Mouse (Mus musculus) left cerebral cortex, postnatal 4 days (tissue): Measurements from ENCODE around the gene Ankrd11. TPM values are rescaled to one million over a fixed set of nuclear protein-coding genes. Genes with fewer than 3 reads are reported as not detected.
A peak's percentile ranks its signal among the peaks of the same experiment; 100 is the strongest.

Source experiments
- DNase-seq: peaks from one replicate; pipeline ENCODE4 v3.0.0-alpha.2; 2022
- intact Hi-C: fragments of 180-260 bp; cut with DNase I; formaldehyde crosslinking; loops from one replicate; pipeline ENCODE4 v1.15.1; 2025
- total RNA-seq, 2 experiments: library from RNA; stranded (reverse); gene quantifications; 2 replicates each; pipeline ENCODE4 v1.2.3; 2021

The Ankrd11 gene
- total RNA-seq, 2 experiments from 2014 or later: 138 to 143 TPM

- intact Hi-C loops: no loop called here
- no peak for DNase-seq
These were observed 108.1 kb downstream of the Ankrd11 start for GRCm38 (mm10) chr8:122933973-122934372.

DNA sequence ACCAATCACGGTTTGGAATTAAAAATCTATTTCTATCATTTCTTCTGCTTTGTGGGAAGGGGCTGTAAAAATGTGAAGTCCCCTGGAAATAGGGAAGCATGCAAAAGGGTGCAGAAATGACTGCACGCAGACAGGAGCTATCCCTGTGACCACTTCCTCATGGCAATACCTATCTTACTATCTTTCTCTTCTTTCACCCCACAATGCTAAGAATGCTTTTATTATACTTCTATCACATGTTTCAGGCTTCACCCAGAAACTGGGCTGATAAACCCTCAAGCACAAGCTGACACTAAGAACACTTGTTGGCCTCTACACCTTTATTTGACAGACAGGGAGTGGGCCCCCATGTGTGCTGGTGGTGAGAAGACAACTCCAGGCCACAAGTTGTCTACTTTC lies 109.5 kb downstream of the Ankrd11 start:
- intact Hi-C loops: no loop called here
- DNase-seq: no peak

GRCm38 (mm10) chr8:122931834-122932560 lies 110.1 kb downstream of the Ankrd11 start:
- peak; percentile 46 for DNase-seq
- intact Hi-C loops: no loop called here

GRCm38 (mm10) chr8:122928631-122929224 lies 113.3 kb downstream of the Ankrd11 start:
- DNase-seq: no peak
- intact Hi-C loops: no loop called here

DNA sequence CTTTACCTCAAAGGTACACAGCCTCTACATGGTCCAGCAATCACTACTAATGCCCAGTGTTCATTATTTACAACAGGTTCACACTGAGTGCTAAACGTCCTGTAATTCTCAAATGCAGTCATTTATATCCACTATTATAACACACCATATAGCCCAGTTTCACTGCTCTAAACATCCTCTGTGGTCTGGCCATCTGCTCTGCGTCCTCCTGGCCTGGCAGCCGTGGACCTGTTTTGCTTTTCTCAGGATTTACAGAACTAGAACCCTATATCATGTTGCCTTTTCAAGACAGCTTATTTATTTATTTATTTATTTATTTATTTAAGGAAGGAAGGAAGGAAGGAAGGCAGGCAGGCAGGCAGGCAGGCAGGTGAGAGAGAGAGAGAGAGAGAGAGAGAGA lies 114.2 kb downstream of the Ankrd11 start:
- no peak for DNase-seq
- intact Hi-C loops: no loop called here

DNA sequence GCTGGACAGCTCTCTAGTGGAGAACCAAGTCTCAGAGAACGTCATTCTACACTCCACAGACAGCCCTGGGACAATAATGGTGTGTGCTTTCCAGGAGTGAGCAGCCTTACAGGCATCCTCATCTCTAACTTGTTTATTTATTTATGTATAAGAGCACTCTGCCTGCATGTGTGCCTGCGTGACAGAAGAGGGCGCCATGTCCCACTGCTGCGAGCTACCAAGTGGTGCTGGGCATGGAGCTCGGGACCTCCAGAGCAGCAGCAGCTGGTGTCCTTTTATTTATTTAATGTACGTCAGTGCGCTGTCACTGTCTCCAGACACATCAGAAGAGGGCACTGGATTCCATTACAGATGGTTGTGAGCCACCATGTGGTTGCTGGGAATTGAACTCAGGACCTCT lies 115.3 kb downstream of the Ankrd11 start:
- no peak for DNase-seq
- intact Hi-C loops: no loop called here

- intact Hi-C loops: no loop called here
These were observed 115.9 kb downstream of the Ankrd11 start for GRCm38 (mm10) chr8:122925939-122926722.

DNA sequence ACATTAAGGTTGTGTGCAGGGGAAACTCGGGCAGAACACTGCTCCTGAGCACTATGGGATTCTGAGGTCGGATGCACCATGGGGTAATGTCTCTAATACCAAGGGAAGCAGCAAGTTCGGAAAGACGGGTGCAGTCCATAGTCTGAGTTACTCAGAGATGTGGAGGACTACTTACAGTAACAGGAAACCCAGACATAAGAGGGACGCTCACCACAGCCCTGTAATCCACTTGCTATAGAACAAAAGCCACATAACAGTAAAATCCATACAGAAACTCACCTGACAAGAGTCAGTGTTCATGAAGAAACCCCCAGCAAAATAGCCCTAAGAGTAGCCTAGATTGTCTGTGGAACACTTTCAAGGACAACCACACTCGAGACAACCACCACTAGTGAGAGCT lies 118.0 kb downstream of the Ankrd11 start:
- intact Hi-C loops: no loop called here
- no peak for DNase-seq

More at GRCm38 (mm10) chr8:122925939-122926722, 115.9 kb downstream of the Ankrd11 start:
- no peak for DNase-seq

- intact Hi-C loops: no loop called here
- DNase-seq: no peak
These were observed 118.5 kb downstream of the Ankrd11 start for GRCm38 (mm10) chr8:122923431-122924090.

DNA sequence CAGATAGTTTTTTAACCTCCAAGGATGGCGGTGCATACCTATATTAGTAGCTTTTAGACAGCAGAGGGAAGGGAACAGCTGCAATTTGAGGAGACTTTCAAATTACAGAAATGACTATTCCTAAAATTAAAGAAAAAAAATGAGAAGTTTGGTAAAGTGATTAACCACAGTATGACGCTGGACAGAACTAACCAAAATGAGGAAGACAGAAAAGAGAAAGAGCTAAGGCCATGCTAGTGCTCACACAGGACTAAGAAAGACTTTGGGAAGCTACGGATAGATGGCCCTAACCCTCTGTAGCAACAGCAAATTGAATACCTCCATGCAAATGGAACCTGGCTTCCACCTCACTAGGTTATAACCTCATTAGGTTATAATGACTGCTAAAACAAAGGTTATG lies 119.1 kb downstream of the Ankrd11 start:
- no peak for DNase-seq
- intact Hi-C loops: no loop called here

GRCm38 (mm10) chr8:122920890-122921289 lies 121.2 kb downstream of the Ankrd11 start:
- intact Hi-C loops: no loop called here
- DNase-seq: no peak

DNA sequence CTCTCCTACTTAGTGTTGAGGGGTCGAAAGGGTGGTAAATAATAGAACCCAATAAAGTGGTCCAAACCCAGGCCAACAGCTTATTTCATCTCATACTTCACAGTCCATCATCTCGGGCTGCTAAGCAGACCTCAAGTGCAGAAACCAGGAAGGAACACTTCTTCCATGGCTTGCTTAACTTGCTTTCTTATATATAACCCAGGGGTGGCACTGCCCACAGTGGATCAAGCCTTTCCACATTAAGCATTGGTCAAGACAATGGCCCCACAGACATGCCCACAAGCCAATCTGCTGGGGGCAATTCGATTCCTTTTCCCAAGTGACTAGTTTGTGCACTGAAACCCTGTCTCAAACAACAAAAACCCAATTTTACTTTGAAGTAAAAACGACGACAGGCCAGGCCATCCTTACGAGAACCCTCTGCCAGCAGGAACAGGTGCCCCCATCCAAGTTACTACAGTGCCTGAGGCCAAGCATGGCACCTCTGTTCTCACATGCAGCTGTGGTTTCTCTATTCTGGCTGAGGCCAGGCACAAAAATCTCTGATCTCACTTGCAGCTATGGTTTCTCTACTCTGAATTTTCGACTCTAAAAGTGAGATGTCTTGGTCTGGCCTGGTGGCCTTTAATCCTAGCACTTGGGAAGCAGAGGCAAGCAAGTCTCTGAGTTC lies 123.5 kb downstream of the Ankrd11 start:
- intact Hi-C loops: no loop called here

GRCm38 (mm10) chr8:122917531-122918392 lies 124.3 kb downstream of the Ankrd11 start:
- DNase-seq: no peak
- intact Hi-C loops: no loop called here

More for the DNA sequence above, 123.5 kb downstream of the Ankrd11 start:
- DNase-seq: no peak

GRCm38 (mm10) chr8:122916766-122917165 lies 125.3 kb downstream of the Ankrd11 start:
- no peak for DNase-seq
- intact Hi-C loops: no loop called here

DNA sequence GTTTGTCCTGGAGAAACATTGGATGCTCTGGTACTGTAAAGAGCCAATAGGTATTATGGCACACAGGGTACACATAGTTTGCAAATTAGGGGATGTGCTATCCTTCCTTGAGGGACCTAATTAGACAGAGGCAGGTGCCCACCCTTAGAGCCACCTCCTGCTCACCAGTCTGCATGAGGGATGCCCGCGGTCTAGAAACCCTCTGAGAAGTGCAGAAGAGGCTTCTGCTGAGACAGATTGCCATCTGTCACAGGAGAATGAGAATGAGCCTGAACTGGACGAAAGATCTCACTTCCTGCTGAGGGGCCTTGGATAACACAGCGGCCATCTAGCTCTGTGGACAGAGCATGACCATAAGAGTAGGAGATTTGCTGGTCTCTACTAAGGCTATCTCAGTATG lies 129.2 kb downstream of the Ankrd11 start:
- intact Hi-C loops: no loop called here

DNA sequence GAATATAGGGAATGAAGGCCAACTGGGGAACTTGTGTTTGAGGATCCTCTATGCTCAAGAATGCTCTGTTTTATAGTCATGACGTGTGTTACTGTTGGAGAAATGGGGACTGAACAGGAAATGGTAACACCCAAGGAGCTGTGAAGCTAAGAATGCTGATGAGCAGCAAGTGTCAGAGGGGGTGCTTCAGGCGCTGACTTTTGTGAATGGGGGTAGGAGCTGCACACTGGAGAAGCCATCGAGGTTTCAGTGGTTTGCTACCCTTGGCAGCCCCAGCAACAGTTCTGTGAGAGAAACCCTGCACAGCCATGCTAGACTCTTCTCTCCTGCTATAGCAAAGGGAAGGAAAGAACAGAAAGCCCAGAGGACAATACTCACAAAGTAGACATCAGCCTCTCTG lies 129.9 kb downstream of the Ankrd11 start:
- DNase-seq: no peak
- intact Hi-C loops: no loop called here

More for the DNA sequence above, 129.2 kb downstream of the Ankrd11 start:
- DNase-seq: no peak

GRCm38 (mm10) chr8:122906463-122907021 lies 135.5 kb downstream of the Ankrd11 start:
- peak; percentile 80 for DNase-seq
- intact Hi-C loops: loop anchor here (5.0 kb wide), 2 partner anchors 136 to 156 kb away; partner anchors contain the start of genes Ankrd11 and Spg7

GRCm38 (mm10) chr8:122905346-122905745 lies 136.7 kb downstream of the Ankrd11 start:
- DNase-seq: no peak
- intact Hi-C loops: loop anchor here (5.0 kb wide), 2 partner anchors 137 to 157 kb away; partner anchors contain the start of genes Ankrd11 and Spg7

DNA sequence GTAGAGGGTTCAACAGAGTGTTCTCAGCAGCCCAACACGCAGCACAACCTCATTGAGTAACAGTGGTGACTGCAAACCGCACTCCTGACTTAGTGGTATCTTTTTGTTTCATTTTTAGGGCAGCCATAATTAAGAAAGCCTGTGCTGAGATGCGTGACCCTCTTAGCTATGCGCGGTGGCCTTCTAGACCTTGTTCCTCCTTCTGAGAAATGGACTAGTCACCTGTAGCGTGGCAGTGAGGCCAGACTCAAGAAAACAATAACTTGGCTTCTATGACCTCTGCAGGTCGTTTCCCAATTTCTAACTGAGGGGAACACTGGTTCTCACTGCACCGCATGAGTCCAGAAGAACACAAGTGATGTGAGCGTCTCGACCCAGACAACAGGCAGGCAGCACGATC lies 137.6 kb downstream of the Ankrd11 start:
- no peak for DNase-seq
- intact Hi-C loops: no loop called here
